Mouse (Mus musculus) small intestine, adult 2 months (tissue): Measurements from ENCODE around the gene Galnt14.

Source experiments
- CTCF ChIP-seq: fragments of 200-500 bp; IDR thresholded peaks from 2 replicates; pipeline ENCODE4 v1.5.1; 2012; ENCODE audit warnings: low read depth, mild to moderate bottlenecking, control low read depth, inconsistent platforms, low read length, moderate library complexity, mixed read lengths; ENCODE audit not compliant: insufficient replicate concordance, insufficient read length; ENCODE audit errors: extremely low read depth
- POLR2A ChIP-seq: fragments of 200-500 bp; IDR thresholded peaks from 2 replicates; pipeline ENCODE4 v1.6.1; 2012; ENCODE audit warnings: low read depth, mild to moderate bottlenecking, control low read depth, inconsistent platforms, low read length, moderate library complexity

DNA sequence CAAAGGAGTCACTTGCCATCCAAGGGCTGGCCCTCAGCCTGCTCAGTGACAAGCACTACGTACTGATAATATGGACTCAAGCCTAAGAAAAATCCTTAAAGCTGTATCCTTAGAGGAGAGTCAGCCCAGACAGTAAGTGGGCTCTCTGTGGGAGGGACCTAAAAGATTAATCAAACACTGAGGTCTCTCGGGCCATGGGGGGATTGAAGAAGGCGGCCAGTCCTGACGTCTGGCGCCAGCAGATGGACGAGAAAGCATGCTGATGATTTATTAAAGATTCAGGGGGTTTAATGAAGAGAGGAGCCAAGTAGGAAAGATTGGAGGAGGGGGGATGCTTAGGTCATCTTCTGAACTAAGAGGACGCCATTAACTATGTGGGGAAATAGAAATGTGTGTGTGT, 162.1 kb downstream of the Galnt14 start:
- TF ChIP-seq POLR2A (no peak), CTCF (no peak)
